Mouse (Mus musculus) hematopoietic stem cell, adult 5-6 weeks (primary cell): ENCODE results near the gene 4932411N23Rik. TPM values are rescaled to one million over a fixed set of nuclear protein-coding genes. Genes with fewer than 3 reads are reported as not detected.
"Not testable (repeated sequence)": the region's sequence is repeated elsewhere in the genome, so short reads cannot be mapped to it uniquely, and the experiment has no call there.

ENCODE experiments used
- ATAC-seq, 2 experiments: fragments of 125-278 bp in 1 of 2; replicated peaks in 1 of 2; 2 replicates each; pipeline ENCODE4 v1.8.0; 2016 to 2017; ENCODE audit warnings: inconsistent platforms in 2 of 2, mild to moderate bottlenecking in 2 of 2, moderate number of reproducible peaks in 2 of 2, low read depth in 1 of 2, moderate TSS enrichment in 1 of 2; ENCODE audit not compliant: low FRiP score in 2 of 2, poor library complexity in 2 of 2, severe bottlenecking in 2 of 2, insufficient read depth in 1 of 2, low TSS enrichment in 1 of 2
- total RNA-seq: library from RNA; stranded (forward); fragments of 172-1452, 232-1000 nt; gene quantifications from 2 replicates; pipeline ENCODE4 v1.2.3, GENCODE M21; 2017

Gene 4932411N23Rik
- not detected in 2 replicates for total RNA-seq

DNA sequence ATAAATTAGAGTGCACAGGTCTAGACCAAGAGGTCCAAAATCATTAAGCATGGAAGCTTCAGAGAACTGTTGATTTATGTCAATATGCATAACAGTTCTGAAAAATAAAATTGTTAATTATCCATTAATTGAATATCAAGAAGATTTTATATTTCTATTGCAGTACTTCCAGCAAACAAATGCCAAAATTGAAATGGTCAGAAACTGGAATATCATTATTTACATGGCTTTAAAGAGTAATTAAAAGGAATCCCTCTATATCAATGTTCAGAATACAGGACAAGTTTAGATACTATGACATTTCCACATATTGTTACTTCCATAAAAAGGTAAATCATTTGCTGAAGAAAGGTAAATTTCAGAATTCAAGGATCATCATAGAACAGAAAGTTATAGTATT lies at the start of gene 4932411N23Rik:
Gene 4932411N23Rik, minus strand, starts transcription at position 101 of the 400 bp plus-strand sequence.
- ATAC-seq: no peak

DNA sequence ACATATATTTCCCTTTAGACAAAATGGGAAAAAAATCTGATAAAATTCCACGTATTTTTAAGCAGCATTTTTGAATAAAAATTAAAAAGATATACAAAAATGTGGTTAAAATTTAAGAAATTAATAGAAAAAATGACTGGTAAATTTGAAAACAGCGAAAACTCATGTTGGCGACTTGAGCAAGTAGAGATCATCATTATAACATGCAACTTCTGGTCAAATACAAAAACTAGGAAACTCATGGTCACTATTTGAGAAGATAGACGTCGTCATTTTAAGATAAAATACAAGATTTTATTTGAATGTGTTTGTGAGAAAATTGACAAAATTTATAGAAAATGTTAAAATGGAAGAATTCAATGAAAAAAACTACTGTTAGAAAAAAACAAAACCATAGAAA lies 35.8 kb downstream of the 4932411N23Rik start:
- ATAC-seq: no peak

- ATAC-seq: not testable (repeated sequence)
Measured at GRCm38 (mm10) chrX:126777643-126778042, 38.0 kb downstream of the 4932411N23Rik start.

DNA sequence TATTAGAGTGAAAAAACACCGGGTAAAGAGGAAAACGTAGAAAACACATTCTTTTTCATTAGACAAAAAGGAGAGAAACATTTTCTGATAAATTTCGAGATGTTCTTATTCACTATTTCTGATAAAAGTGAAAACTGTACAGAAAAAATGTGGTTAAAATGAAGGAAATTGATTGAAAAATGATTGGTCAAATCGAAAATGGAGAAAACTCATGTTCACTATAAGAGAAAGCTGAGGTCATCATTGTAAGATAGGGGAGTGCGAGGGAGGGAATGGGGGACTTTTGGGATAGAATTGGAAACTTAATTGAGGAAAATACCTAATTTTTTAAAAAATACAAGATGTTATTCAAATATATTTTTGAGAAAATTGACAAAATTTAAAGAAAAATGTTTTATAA lies 40.8 kb downstream of the 4932411N23Rik start:
- ATAC-seq: not testable (repeated sequence)

DNA sequence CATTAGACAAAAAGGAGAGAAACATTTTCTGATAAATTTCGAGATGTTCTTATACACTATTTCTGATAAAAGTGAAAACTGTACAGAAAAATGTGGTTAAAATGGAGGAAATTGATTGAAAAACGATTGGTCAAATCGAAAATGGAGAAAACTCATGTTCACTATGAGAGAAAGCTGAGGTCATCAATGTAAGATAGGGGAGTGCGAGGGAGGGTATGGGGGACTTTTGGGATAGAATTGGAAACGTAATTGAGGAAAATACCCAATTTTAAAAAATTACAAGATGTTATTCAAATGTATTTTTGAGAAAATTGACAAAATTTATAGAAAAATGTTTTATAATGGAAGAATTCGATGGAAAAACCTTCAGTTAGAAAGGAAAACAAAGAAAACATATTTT lies 42.2 kb downstream of the 4932411N23Rik start:
- ATAC-seq: not testable (repeated sequence)

Other genes starting within 250 kb of the 4932411N23Rik start
- not detected in 2 replicates for gene Gm382, start 224.1 kb upstream of the 4932411N23Rik start, total RNA-seq